Mouse (Mus musculus) skeletal muscle tissue, adult 2 months (tissue): ENCODE measurements around the gene Gnai2.

Source experiments
- DNase-seq: peaks from one replicate; pipeline ENCODE4 v3.0.0-alpha.2; 2012; ENCODE audit warnings: low read depth, low spot score

The Gnai2 gene

DNA sequence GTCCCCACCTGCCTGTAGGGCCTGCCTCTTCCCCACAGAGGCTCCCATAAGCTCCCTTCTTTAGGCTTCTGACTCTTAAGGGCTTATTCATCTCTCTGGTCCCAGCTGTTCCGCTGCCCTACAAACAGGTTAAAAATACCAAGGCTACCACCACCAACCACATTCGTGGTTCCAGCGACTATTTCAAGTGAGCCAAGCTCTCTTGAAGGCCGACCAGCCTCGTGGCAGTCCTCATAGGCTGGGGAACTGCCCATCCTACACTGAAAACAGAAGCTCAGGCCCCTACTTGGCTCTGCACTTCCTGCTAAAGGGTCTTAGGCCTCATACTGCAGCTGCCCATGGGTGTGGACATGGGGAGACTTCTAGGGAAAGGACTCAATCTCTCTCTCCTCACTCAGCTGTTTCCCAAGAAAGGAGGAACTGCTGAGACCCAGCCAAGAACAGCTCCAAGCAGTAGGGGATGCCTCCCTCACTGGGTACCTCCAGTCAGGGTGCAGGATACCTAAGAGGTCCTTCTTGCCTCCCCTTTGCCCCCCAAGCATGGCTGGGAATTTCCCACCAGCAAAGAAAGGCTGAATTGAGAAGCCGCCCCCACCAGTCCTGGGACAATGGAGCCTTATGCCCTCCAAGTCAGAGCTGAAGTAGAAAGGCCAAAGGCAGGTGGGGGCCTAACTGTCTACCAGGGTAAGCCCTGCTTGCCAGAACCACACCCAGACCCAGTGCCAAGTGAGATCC is 23.5 kb downstream of the Gnai2 start:
- no peak for DNase-seq

DNA sequence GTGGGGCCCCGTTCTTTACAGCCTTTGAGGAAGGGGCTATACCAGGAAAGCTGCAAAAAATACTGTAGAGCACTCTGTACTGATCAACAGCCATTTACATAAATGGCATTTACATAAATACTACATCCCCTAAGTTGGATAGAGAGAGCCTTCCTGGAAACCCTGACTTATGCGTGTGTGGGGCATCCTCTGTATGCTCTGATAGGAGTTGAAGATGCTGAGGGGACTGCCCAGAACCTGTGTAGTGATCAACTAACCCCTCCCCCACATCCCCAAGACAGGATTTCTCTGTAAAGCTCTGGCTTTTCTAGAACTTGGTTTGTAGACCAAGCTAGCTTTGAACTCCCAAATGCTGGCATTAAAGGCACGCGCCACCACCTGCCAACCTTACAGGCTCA is 25.7 kb downstream of the Gnai2 start:
- DNase-seq, result no peak

DNA sequence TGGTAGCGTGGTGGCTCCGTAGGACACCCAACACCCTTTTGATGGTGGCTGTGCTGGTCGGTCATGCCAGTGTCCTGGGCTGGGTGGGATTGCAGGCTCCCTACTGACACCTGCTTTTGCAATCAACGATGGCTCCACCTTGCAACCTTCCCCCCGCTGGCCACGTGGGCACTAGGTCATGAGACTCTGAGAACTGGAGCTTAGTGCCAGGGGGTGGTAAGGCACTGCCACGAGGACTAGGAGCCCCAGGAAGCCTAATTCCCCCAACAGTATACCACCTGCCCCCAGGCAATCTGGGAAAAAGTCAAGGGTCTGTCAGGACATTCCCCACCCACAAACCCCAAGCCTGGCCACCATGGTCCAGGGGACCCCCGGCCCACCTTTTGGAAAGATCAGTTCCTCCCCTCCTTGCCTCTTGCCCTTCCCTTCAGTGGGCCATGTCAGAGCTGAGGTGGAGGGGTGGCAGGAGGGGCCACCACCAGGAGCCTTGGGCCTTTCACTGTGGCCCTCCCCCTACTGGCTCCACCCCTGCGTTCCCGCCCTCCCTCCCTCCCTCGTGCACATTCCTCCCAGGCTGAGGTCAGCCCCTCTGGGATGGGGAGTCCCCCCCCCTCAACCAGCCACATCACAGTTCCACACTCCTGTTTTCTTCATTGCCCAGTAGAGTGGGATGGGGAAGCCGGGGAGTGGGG is 26.3 kb downstream of the Gnai2 start, which contains the start of gene Sema3b:
Gene Sema3b, minus strand, starts transcription at position 489 of the 692 bp plus-strand sequence.
- peak; percentile 68 for DNase-seq

DNA sequence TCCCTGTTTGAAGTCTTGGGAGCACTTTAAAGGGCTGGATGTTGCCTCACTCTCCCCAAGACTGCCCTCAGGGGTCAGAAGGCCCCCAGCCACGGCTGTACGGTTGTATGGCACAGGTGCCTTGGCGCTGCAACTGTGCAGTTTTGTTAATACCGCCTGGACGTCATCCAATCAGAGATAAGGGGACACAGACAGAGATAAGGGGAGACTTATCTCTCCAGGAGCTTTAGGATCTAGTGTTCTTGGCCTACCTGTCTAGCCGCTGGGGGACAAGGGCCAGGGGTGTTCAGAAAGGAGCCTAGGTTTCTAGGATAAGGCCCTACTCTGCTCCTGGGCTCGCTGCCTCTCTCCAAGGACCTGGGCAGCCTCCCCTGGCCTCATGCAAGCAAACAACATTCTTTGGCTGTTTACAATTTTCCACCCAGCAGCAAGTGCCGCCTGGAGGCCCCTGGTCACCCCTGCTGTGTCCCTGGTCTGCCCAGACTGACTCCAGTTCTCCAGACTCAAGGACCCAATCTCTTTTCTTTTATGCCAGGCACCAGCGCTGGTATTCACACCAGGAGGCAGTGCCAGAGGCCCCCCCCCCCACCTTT is 27.4 kb downstream of the Gnai2 start:
- no peak for DNase-seq

DNA sequence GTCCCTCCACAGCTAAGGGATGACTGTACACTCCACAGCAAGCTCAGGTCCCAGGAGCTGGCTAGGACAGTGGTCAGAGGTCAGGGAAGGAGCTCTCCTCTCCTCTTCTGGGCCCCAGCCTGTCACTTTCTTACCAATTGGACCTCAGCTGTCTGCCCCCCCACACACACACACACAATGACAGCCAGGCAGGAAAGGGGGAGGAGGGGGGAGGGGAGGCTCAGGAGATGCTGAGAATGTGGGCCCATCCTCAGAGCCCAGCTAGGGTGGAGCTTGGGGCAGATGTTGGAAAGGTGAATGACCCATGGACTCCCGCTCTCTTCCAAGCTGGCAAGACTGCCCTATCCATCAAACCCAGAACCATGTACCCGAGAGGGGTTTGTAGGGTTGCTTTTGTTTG is 28.1 kb downstream of the Gnai2 start:
- DNase-seq, result no peak

- no peak for DNase-seq
These were observed 28.6 kb downstream of the Gnai2 start for GRCm38 (mm10) chr9:107606591-107606990.

DNA sequence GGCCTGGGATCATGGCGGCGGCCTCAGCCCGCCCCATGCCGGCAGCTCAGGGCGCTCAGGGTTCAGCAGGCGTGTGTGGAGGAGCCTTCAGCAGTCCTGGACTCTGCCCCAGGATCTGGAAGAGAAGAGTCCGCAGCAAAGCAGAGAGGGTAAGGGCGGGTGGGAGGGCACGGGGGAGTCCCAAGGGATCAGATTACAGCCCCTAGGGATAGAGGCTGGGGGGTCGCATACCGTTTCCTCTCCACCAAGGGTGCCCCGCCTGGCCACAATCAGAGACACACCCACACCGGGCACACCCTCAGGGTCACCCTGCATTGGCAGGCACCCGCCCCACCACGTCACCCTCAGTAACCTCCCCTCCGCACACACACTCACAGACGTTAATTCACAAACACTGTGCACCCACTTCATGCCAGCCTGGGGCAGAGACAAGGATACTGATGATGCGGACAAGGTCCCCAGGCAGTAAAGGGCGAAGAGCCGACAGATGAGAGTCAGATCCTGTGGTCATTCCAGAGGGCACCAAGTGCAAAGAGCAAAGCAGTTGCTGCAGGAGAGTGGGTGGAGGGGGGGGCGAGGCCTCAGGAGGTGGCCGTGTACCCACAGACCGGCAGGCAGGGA is 30.0 kb downstream of the Gnai2 start:
- no peak for DNase-seq

DNA sequence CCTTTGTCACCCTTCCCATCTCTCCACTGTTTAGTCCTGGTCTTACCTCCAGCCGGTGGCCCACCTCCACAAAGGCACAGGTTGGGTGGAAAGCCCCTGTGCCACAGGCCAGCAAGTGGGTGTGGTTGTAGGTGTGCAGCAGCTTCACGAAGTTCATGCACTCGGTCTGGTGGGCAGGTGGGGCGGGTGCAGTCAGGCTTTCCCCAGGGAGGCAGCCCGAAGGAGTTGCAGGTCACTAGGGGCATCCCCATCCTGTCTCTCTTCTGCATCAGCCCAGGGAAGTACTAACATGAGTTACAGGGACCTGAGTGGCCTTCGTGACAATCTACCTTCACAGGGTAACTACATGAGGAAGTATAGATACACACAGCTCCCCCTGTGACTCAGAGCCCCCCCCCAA is 31.9 kb downstream of the Gnai2 start:
- DNase-seq, result no peak

DNA sequence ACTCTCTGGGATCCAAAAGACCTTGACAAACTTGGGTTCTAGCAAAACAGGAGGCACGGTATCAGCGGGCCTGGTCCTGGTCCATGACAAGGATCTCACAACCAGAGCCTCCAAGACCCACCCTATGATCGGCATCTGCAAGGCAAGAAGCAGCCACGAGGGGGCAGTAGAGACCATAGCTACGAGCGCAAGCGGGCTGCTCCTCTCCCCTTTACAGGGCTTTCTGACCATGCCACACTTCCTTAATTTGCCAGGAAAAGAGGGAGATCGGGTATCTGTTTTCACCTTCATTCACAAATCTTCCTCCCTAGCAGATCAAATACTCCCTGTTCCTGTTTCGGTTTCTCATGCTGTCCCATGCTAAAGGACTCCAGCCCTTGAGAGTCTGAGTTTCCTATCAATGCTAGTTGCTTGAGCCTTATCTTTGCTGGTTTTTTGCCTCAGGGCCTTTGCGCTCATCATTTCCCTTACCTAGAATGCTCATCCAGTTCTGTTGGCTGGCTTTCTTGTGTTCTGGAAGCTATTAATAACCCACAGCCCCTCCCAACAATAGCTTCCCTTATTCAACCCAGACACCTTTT is 33.0 kb downstream of the Gnai2 start:
- DNase-seq, result peak; percentile 91

GRCm38 (mm10) chr9:107601275-107601674 is 33.9 kb downstream of the Gnai2 start:
- no peak for DNase-seq

GRCm38 (mm10) chr9:107600745-107601144 is 34.4 kb downstream of the Gnai2 start:
- no peak for DNase-seq

- DNase-seq, result no peak
These were observed 35.3 kb downstream of the Gnai2 start for GRCm38 (mm10) chr9:107599842-107600241.

- no peak for DNase-seq
These were observed 35.7 kb downstream of the Gnai2 start for GRCm38 (mm10) chr9:107599433-107599832.

- DNase-seq, result no peak
These were observed 36.8 kb downstream of the Gnai2 start for GRCm38 (mm10) chr9:107598385-107598784.

DNA sequence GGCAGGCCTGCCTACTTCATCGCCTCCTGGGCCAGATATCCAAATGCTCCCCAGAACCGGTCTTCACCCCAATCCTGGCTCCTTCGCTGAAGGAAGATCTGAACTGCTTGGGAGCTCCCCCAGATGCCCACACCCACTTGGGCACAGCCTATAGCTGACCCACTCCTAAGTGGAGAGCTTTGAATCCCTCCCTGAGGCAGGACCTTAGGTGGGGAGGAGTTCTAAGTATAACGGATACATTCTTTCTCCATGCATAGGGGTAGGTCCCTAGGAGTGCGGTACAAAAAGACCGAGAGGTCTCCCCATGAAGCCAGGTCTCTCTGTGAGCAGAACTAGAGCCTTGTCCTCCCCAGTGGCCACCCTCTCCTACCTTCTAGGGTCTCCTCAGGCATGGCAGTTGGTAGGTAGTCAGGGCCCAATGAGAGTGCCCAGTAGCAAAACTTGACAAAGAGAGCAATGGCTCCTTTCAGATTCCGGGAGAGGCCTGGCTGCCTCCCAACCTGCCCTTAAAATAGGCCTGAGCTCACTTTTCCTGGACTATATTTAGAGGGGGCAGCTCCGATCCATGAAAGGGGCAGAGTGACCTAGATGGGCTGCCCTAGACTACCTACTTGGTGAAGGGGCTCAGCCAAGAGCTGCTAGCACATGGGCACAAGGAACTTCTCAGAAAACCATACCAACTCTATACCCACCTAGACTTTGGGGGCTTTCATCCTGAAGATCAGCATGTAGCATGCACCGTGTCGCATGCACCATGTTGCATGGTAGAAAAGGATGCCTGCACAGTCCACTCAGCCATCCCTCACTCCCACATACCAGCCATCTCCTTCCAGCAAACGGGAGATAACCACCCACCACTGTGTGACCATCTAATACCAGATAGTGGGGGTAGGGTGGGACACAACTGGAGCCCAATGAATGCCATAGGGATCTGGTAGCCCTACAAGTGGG is 38.3 kb downstream of the Gnai2 start:
- DNase-seq, result peak; percentile 84

GRCm38 (mm10) chr9:107594281-107595062 is 40.7 kb downstream of the Gnai2 start:
- DNase-seq, result no peak

DNA sequence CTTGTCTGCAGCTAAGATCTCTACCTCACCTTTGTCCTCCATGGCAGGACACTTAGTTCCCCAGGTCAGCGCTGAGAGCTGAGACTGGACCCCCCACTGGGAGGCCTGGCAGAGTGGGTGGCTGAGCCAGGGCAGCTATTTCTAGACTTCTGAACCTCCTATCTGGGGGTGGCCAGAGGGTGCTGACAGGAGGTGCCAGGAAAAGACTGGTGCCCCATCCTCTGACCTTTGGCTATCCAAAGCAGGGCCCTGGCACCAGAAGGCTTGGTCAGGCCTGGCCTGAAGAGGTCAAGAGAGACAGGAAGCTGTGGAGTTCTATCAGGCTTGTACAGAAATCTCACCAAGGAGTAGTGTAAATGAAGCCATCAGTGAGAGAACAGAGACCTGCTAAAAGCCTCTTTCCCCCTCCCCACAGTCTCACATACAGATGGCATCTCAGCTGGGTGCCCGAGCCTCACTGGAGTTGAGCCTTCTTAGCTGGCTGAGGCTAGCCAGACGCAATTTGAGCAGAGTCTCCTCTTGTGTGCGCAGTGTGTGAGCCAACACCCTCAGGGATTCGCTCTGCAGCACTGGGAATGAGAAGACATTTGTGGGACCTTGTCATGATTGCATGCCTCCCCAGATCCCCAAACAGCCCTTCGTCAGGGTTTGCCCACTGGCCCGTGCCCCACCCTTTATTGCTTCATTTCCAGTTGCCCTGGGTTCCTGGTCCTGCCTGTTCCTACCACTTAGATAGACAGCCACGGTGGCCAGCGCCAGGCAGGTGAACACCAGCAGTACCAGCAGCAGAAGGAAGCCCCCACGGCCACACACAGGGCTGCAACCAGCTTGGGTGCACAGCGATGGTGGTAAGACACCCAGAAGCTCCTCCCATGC is 41.8 kb downstream of the Gnai2 start:
- peak; percentile 83 for DNase-seq

GRCm38 (mm10) chr9:107590773-107591060 is 44.5 kb downstream of the Gnai2 start:
- no peak for DNase-seq

DNA sequence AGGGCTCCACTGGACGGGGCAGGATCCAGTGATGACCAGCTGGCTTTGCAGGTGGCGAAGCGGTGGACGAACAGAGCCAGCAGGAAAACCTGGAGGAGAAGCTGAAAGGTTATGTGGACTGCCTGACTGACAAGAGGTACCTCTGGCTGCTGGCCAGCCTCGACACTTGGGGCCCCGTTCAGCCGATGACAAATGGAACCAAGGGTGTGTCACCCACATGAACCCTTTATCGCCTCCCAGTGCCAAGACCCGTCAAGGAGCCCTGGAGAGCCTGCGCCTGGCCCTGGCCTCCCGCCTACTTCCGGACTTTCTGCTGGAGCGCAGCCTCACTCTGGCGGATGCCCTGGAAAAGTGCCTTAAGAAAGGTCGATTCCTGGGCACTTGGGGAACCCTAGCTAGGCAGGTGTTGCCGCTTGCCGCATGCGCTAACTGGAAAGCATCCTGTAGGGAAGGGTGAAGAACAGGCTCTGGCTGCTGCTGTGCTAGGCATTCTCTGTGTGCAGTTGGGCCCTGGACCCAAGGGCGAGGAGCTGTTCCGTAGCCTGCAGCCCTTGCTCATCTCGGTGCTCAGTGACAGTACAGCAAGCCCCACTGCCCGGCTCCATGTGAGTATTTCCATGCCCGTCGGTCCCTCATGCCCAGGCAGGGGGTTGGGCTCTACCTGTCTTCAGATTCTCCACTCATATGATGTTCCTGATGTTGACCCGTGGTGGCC is 45.0 kb downstream of the Gnai2 start:
- DNase-seq, result peak; percentile 82
